Mouse (Mus musculus) kidney, embryonic 16.5 days (tissue): ENCODE measurements around the gene Epn1. TPM values are rescaled to one million over a fixed set of nuclear protein-coding genes. Genes with fewer than 3 reads are reported as not detected.
"Not testable (repeated sequence)": the region's sequence is repeated elsewhere in the genome, so short reads cannot be mapped to it uniquely, and the experiment has no call there.

ENCODE experiments used
- ATAC-seq: fragments of 200-750 bp; cut with Nextera tagmentation; 2 replicates; pipeline ENCODE4 v1.8.0; 2017; ENCODE audit warnings: moderate TSS enrichment; ENCODE audit not compliant: low FRiP score, low TSS enrichment
- H3K27ac ChIP-seq: fragments of 300-500 bp; sonication (generic); 2 replicates; pipeline ENCODE4 v1.5.1; 2014; ENCODE audit warnings: low read length
- H3K27me3 ChIP-seq: fragments of 300-500 bp; sonication (generic); 2 replicates; pipeline ENCODE4 v1.6.1; 2014; ENCODE audit warnings: low read length, control low read depth, mixed read lengths; ENCODE audit not compliant: insufficient read depth
- H3K36me3 ChIP-seq: fragments of 300-500 bp; sonication (generic); 2 replicates; pipeline ENCODE4 v1.6.1; 2014; ENCODE audit warnings: low read length, control low read depth, mixed read lengths; ENCODE audit not compliant: insufficient read depth
- H3K4me1 ChIP-seq: fragments of 300-500 bp; sonication (generic); 2 replicates; pipeline ENCODE4 v1.6.1; 2014; ENCODE audit warnings: low read length, control low read depth, mixed read lengths; ENCODE audit not compliant: insufficient read depth
- H3K4me2 ChIP-seq: fragments of 300-500 bp; sonication (generic); replicated peaks from 2 replicates; pipeline ENCODE4 v1.6.1; 2014; ENCODE audit warnings: low read depth, low read length
- H3K4me3 ChIP-seq: fragments of 300-500 bp; sonication (generic); 2 replicates; pipeline ENCODE4 v1.5.1; 2014; ENCODE audit warnings: mild to moderate bottlenecking, low read length
- H3K9ac ChIP-seq: fragments of 300-500 bp; sonication (generic); replicated peaks from 2 replicates; pipeline ENCODE4 v1.6.1; 2014; ENCODE audit warnings: low read length
- H3K9me3 ChIP-seq: fragments of 300-500 bp; sonication (generic); 2 replicates; pipeline ENCODE4 v1.6.1; 2016; ENCODE audit warnings: low read length, control low read depth
- WGBS: fragments of 180-500 bp; shearing (Covaris S2); extraction: QIAGEN DNeasy Blood & Tissue Kit; methylation state at CpG from one replicate; pipeline ENCODE4 v1.1.7; 2014; 5-methylcytosine and 5-hydroxymethylcytosine counted together
- polyA plus RNA-seq: library from polyadenylated mRNA; unstranded; fragments of >200 nt; fragmentation: Nextera tagmentation; extraction: Ambion mirVana; gene quantifications from 2 replicates; pipeline ENCODE4 v1.2.1, GENCODE M21; 2015

The Epn1 gene
- polyA plus RNA-seq, 1 experiment from 2014 or later: 66.6 TPM

DNA sequence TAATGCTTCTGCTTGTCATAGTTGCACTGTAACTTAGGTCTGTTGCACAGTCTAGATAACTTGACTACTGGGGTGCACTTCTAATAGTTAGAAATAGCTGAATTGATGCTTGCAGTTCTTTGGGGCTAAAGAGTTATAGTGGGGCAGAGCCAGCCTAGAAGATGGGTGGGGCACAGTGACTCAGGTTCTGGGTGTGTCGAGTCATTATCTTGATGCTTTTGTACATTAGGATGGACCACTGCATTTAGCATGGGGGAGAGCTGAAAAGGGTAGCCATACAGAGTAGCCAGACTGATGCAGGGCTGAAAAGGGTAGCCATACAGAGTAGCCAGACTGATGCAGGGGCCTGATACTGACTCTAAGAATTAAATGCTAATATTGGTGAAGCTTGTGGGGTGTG is 6.4 kb upstream of the Epn1 start:
- Histone ChIP-seq H3K4me1 (no peaks in the 10 kb centered on the region), H3K36me3 (peaks cover 89% of the 10 kb centered on the region), H3K4me2 (no peak overlapping the region), H3K27me3 (no peaks in the 10 kb centered on the region), H3K4me3 (no peak overlapping the region), H3K9me3 (no peaks in the 10 kb centered on the region), H3K9ac (no peak overlapping the region), H3K27ac (no peak overlapping the region)
- ATAC-seq: no peak
- WGBS: 88% methylated on average over 1 of the region's 1 CpGs

DNA sequence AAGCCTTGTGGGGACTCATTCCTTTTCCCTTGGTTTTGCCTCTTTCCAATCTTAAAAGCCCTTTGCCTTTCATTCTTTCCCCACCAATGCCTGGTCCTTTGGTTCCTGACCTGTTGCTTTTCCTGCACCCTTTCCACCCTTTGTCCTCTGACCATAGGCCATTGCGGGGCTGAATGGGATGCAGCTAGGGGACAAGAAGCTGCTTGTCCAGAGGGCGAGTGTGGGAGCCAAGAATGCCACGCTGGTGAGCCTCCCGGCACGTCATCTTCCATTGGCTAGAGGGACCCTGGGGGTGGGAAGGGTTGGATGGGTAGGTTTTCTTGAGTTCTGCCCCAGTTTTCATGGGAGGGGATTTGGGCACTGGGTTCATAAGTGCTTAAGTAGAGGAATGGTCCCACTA is 5.1 kb upstream of the Epn1 start:
- no peak for ATAC-seq
- Histone ChIP-seq H3K27me3 (no peaks in the 10 kb centered on the region), H3K9me3 (no peaks in the 10 kb centered on the region), H3K27ac (no peak overlapping the region), H3K4me1 (no peaks in the 10 kb centered on the region), H3K4me3 (no peak overlapping the region), H3K36me3 (peaks cover 82% of the 10 kb centered on the region), H3K9ac (no peak overlapping the region), H3K4me2 (no peak overlapping the region)
- WGBS: 88% methylated on average over 5 of the region's 5 CpGs

DNA sequence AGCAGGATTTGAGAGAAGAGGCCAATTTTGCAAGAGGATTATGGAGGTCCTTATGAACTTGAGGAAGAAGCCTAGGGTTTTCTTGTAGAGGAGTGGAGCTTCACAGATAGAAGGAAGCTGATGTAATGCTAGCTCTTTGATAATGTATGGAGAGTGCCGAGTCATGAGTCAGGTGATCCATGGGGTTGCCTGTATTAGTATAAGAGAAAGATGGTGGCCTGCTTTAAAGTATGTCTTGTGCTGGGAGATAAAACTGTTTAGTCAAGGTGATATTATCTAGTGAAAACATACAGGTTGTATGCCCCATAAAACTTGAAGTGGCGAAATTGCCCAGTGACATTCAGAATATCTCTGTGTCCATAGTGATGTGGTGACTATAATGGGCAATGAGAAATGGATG is 3.1 kb upstream of the Epn1 start:
- H3K4me3 ChIP-seq: no peak overlapping the region
- no peak overlapping the region for H3K9ac ChIP-seq
- no peak overlapping the region for H3K4me2 ChIP-seq
- peaks cover 63% of the 10 kb centered on the region for H3K36me3 ChIP-seq
- 86% methylated on average over 2 of the region's 2 CpGs for WGBS
- H3K27ac ChIP-seq: no peak overlapping the region
- H3K9me3 ChIP-seq: no peaks in the 10 kb centered on the region
- no peak for ATAC-seq
- H3K4me1 ChIP-seq: peaks cover 9% of the 10 kb centered on the region
- H3K27me3 ChIP-seq: no peaks in the 10 kb centered on the region

GRCm38 (mm10) chr7:5079365-5080009 is 548 bp upstream of the Epn1 start:
- not testable (repeated sequence) for H3K4me1 ChIP-seq, H3K9me3 ChIP-seq, H3K27me3 ChIP-seq
- peaks cover 50% of the 10 kb centered on the region for H3K36me3 ChIP-seq
- peak overlapping the region; percentile 58 for H3K9ac ChIP-seq
- H3K4me2 ChIP-seq: peak overlapping the region; percentile 87
- peak overlapping the region; percentile 95 for H3K27ac ChIP-seq
- ATAC-seq: peak; percentile 43
- WGBS: 37% methylated on average over 9 of the region's 13 CpGs
- H3K4me3 ChIP-seq: peak overlapping the region; percentile 84

GRCm38 (mm10) chr7:5080815-5081214 is 780 bp downstream of the Epn1 start:
- ATAC-seq: no peak
- Histone ChIP-seq H3K9ac (peak overlapping the region; percentile 98), H3K36me3 (peaks cover 49% of the 10 kb centered on the region)

GRCm38 (mm10) chr7:5081241-5081640 is 1.2 kb downstream of the Epn1 start:
- Histone ChIP-seq H3K4me3 (peak overlapping the region; percentile 84), H3K27me3 (no peaks in the 10 kb centered on the region), H3K9ac (peak overlapping the region; percentile 40; the same call in 1 of the 2 replicates), H3K27ac (no peak overlapping the region), H3K4me2 (peak overlapping the region; percentile 87), H3K9me3 (no peaks in the 10 kb centered on the region), H3K4me1 (peaks cover 9% of the 10 kb centered on the region), H3K36me3 (peaks cover 50% of the 10 kb centered on the region)
- ATAC-seq: no peak
- 69% methylated on average over 6 of the region's 6 CpGs for WGBS

More at GRCm38 (mm10) chr7:5080815-5081214, 780 bp downstream of the Epn1 start:
- peak overlapping the region; percentile 84 for H3K4me3 ChIP-seq
- H3K27me3 ChIP-seq: no peaks in the 10 kb centered on the region
- H3K4me2 ChIP-seq: peak overlapping the region; percentile 87
- peak overlapping the region; percentile 95 for H3K27ac ChIP-seq
- peaks cover 9% of the 10 kb centered on the region for H3K4me1 ChIP-seq
- WGBS: 13% methylated on average over 6 of the region's 6 CpGs
- no peaks in the 10 kb centered on the region for H3K9me3 ChIP-seq

DNA sequence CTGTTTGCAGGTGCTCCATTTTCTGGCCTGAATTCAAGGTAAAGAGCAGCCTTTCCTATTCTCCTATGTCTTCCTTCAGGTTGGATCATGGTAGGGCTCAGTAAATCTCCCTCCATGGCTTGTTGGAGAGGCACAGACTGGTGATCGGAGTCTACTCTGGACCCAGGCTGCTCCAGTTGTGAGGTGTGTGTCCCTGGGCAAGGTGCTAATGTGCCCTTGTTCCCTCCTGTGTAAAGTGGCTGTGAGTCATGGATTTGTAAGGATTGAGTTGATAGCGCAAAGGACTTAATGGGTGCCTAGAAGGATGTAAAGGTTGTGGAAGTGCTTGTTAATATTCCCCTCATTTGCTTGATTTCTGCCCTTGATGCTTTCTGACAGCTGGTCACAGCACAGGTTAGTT is 1.9 kb downstream of the Epn1 start:
- Histone ChIP-seq H3K36me3 (peaks cover 43% of the 10 kb centered on the region), H3K4me1 (peaks cover 10% of the 10 kb centered on the region), H3K4me3 (no peak overlapping the region), H3K27ac (no peak overlapping the region), H3K27me3 (no peaks in the 10 kb centered on the region), H3K9ac (no peak overlapping the region), H3K4me2 (no peak overlapping the region), H3K9me3 (no peaks in the 10 kb centered on the region)
- WGBS: 96% methylated on average over 2 of the region's 2 CpGs
- ATAC-seq: no peak

- Histone ChIP-seq H3K9ac (no peak overlapping the region), H3K27me3 (no peaks in the 10 kb centered on the region), H3K36me3 (peaks cover 29% of the 10 kb centered on the region), H3K27ac (no peak overlapping the region), H3K4me2 (no peak overlapping the region), H3K4me3 (no peak overlapping the region), H3K9me3 (no peaks in the 10 kb centered on the region), H3K4me1 (peaks cover 13% of the 10 kb centered on the region)
- ATAC-seq: no peak
- WGBS: 88% methylated on average over 18 of the region's 18 CpGs
Measured at GRCm38 (mm10) chr7:5083325-5084105, 3.5 kb downstream of the Epn1 start.

- Histone ChIP-seq H3K9me3 (no peaks in the 10 kb centered on the region), H3K9ac (no peak overlapping the region), H3K27ac (no peak overlapping the region), H3K4me2 (no peak overlapping the region), H3K4me3 (no peak overlapping the region), H3K4me1 (peaks cover 13% of the 10 kb centered on the region), H3K27me3 (no peaks in the 10 kb centered on the region), H3K36me3 (peaks cover 35% of the 10 kb centered on the region)
- 88% methylated on average over 1 of the region's 1 CpGs for WGBS
- no peak for ATAC-seq
Measured at GRCm38 (mm10) chr7:5085512-5085911, 5.5 kb downstream of the Epn1 start.

GRCm38 (mm10) chr7:5086921-5087440 is 6.9 kb downstream of the Epn1 start:
- ATAC-seq: no peak
- WGBS: 35% methylated on average over 5 of the region's 5 CpGs
- H3K27ac ChIP-seq: no peak overlapping the region
- H3K36me3 ChIP-seq: peaks cover 43% of the 10 kb centered on the region
- no peaks in the 10 kb centered on the region for H3K9me3 ChIP-seq
- H3K4me3 ChIP-seq: no peak overlapping the region
- no peak overlapping the region for H3K4me2 ChIP-seq
- 0 out of 2 replicates have a peak, but pooled peaks cover 4% of the 10 kb centered on the region for H3K4me1 ChIP-seq
- H3K9ac ChIP-seq: 0 out of 2 replicates have a peak overlapping the region, but pooled peaks have one; percentile 23
- H3K27me3 ChIP-seq: no peaks in the 10 kb centered on the region
